Mouse (Mus musculus) kidney, adult 11 months (tissue): ENCODE results near the gene Dspp.

Source experiments
- DNase-seq: peaks from one replicate; pipeline ENCODE4 v3.0.0; 2022

The Dspp gene

DNA sequence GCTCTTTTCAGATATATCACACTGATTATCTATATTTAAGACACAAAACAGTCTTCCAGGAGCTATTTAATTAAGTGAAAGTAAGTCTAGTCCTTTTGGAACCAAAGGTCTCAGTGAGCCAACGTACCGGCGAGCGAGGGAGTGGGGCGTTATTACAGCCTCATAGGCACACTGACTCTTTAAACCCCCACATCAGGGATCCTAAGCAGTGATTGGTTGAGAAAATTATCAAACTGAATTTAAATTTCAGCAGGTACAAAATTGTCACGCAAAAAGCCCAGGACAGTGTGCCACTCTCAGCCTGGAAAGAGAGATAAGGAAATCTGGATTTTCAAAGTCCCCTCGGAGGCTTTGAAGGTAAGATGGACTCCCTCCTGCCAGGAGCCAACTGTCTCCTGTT is at the start of gene Dspp:
Gene Dspp, plus strand, starts transcription at position 301 of the 400 bp plus-strand sequence.
- no peak for DNase-seq

- DNase-seq: no peak
These were observed 46.4 kb upstream of the Dspp start for GRCm38 (mm10) chr5:104124016-104124658.

DNA sequence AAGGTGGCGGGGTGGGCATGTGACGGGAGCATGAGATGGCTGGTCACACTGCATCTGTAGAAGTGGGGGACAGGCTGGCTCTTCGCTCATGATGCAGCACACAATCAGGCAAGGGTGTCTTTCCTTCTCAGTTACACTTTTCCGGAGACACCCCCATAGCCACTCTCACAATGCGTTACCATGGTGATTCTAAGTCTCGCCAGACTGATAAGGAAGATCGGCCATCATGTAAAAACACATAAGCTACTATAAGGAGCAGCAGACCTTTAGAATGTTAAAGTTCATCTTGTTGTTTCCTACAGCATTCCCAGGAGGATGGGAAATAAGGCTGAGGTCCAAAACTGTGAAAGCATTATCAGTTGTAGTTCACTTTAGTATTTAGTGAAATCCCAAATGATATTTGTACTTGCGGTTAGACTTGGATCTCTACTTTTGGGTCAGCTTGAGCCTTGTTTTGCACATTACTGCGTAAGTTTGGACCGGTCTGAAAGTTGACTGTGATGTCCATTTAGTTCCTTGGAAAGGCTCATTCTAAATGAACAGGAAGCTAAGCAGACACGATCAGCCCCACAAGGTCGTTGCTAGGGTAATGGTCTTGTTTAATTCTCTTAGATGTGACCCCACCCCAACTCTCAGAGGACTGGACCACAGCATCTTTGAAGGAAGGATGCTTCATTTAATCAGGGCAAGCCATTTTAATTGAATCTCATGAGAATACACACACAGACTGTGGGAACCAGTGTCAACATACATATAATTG is 43.8 kb upstream of the Dspp start:
- DNase-seq: no peak

- DNase-seq: no peak
These were observed 43.2 kb upstream of the Dspp start for GRCm38 (mm10) chr5:104127351-104127750.

DNA sequence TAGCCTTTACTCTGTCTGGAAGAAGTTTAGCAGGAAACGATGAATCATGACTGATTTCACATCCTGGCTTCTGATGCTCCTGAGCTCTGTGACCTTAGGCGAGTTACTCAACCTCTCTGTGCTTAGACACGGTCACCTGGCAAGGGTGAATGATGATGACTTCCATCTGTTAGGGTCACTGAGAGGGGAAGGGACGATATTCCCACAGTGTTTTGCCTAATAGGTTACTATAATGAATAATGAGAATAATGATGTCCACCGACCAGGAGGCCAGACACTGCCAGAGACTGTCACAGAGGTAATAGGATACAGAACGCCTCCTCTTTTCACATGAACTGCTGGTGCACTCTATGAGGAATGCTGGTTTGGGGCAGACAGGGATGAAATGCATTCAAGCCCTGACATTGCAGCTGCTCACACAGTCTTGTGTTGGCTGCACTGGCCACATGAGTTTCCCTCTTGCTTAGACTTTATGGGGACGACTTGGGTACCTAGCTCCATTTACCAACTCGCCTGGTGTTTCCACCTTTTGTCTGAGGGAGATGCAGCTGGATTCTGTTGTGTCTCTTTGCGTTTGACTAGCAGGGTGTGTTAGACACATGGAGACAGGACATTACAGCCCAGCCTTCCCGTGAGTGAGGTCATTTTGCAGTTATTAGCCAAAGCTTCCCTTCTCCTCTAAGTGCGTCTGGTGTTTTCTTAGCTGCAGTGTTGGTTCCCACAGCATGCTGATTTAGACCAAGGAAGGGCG is 42.1 kb upstream of the Dspp start:
- DNase-seq: no peak

DNA sequence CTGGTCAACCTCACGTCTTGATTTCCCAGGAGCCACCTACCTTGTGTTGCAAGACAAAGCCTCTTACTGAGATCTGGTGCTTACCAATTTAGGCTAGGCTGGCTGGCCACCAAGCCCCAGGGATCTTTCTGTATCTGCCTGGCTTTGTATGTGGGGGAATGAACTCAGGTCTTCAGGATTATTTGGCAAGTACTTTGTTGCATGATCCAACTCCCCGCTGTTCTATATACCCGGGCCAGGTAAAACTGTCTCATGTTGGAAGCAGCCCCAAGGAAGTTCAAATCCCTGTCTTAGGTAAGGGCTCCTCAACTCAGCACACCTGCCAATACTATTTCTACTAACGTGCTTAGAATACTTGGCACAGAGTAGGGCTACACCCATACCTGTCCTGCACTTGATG is 39.6 kb upstream of the Dspp start:
- DNase-seq: no peak

DNA sequence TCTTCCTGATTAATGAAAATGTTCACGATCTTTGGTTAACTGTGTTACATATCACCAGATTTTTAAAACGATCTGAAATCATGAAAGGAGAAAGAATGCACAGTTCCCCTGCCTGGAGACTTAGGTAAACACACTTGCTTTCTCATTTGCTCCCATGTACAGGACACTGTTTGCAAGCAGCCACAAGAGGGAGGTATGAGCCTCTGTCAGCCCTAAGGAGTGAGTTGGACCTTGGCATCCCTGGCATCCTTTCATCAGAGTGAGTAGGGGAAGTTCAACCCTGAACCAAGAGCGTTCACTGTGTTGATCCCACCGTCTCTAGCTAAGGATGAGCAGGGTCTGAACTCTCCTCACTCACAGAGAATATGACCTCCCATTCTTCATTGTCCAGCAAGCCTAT is 39.0 kb upstream of the Dspp start:
- DNase-seq: peak; percentile 43

- DNase-seq: no peak
These were observed 36.8 kb upstream of the Dspp start for GRCm38 (mm10) chr5:104133752-104134151.

- DNase-seq: no peak
These were observed 32.5 kb upstream of the Dspp start for GRCm38 (mm10) chr5:104137920-104138541.

GRCm38 (mm10) chr5:104141067-104141466 is 29.4 kb upstream of the Dspp start:
- no peak for DNase-seq

GRCm38 (mm10) chr5:104144057-104144456 is 26.5 kb upstream of the Dspp start:
- DNase-seq: no peak

DNA sequence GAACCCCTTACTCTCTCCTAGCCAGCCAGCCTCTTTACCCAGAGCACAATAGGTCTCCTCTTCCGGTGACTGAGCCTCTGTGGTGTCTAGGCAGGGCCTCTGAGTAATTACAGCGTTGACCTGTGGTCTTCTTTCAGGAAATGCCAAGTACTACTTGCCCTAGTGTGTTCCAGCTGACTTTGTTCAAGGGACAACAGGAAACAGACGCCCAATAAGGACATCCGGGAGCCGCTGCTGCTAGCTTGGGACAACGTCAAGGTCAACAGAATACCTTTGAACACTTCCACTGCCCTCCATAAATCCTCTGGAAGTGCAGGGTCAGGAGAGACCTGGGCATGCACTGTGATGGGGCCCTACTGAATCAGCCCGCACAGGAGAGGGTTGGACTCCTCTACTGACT is 21.2 kb upstream of the Dspp start:
- DNase-seq: peak; percentile 71

DNA sequence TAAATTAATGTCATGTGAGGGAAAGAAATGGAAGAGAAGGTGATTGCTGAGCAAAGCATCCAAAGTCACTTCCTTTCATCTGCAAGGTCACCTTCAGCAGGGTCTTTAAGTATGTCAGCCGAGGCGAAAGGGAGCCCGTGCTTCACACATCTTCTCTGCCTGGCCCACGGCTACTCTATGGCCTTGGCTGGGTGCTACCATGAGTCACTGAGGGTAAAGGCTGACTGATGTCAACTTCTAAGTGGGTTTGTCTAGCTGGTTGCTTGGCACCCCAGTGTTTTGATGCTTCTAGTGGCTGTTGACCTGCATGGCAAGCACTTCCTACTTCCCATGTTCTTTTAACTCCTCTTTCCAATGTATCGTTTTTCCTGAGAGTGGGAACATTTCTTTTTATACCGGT is 20.3 kb upstream of the Dspp start:
- DNase-seq: no peak

DNA sequence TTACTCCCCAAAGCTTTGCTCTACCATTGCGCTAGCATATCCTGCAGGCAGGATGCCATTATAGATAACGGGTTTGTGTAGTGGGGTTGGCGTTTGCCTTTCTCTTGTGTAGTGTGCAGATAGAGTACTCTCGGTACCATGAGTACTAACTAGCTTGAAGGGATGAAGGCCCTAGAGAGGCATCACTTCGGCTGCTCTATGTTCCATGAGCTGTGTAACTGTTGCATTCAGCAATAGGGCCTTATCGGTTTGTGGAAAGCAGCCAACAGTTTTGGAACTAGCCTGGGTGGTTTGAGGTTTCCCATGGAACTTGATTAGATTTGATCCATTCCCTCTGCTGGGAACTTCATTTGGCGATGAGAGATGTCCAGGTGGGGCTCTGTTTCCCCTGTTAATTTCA is 12.8 kb upstream of the Dspp start:
- DNase-seq: no peak

DNA sequence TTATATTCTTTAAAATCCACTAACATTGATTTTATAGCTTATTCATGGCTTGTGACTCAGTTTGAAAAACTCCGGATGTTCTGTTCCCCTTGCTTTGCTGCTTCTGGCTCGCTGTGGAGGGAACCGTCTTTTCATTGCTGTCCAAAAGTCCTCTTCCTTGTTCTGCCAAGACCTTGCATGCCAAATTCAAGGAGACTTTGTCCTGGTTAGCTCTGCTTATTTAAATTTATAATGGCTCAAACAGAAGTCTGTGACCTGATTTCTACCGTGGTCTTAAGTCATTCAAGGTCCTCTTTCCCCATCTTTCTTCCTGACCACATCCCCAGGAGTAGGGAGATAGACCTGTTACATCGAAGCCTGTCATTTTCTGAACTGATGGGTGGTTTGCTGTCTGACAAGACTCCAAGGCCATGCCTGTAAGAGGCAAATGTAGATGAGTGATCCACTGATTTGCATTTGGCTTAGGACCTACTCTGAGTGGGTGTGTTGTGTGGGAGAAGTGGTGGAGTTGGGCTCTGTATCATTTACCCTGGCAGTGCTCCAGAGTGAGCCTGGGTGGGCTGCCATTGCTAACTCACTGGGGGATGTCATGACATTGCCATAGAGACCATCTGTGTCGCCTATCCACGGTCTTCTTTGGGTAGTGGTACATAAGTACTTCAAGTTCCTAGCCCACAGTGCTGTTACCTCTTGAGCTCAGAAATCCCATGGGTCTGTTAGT is 12.0 kb upstream of the Dspp start:
- DNase-seq: peak; percentile 39

GRCm38 (mm10) chr5:104160581-104160980 is 9.9 kb upstream of the Dspp start:
- DNase-seq: no peak

GRCm38 (mm10) chr5:104161390-104161789 is 9.1 kb upstream of the Dspp start:
- DNase-seq: peak; percentile 54

DNA sequence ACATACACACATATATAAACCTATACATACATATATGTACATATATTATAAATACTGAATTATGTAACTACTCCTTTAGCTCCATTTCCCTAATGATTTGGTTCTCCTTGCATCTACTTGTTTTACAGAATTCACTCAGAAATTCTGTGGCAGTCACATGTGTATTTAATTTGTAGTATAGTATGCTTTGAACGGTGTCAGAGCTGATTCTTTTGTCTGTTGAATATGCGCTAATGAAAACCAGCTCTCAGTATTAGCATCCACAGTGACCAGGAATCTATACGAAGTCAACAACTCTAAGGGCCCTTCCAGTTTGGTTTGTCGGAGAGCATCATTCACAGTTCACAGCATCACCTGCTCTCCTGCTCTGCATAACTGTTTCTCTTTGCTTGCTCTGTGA is 7.0 kb upstream of the Dspp start:
- no peak for DNase-seq

- DNase-seq: no peak
These were observed 2.6 kb downstream of the Dspp start for GRCm38 (mm10) chr5:104173094-104173493.

DNA sequence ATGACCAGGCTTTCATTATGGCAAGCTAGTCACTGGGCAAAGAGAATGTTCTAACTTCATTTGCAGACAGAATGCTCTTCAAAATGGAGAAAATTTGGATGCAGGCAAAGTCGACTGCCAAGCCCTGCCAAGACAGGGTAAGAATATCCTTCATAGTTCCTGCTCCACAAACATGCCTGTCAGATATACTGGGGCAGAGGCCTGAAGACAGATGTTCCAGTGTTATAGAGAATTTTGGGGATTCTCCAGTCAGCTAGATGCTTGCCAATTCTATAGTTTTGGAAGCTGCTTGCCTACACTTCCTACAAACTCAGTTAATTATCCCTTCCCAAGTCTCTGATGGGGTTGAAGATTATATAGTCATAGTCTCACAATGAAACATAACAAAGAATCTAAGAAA is 13.2 kb downstream of the Dspp start:
- no peak for DNase-seq

DNA sequence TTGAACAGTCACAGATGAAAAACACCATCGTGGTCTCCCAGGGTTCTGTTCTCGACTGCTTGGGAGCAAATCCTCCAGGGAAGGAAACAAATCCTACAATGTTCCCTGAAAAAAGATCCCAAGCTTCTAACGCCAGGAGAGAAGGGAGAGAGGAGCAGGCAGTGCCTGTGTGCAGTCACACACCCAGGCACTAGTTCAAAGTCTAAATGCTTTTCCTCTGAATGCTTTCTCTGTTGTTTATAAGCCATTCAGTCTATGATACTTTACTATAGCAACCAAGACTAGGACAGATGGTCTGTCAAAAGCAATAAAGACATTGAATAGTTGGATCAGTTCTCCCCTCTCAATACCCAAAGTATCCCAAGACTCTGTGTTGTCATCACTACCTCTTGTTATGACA is 16.8 kb downstream of the Dspp start:
- no peak for DNase-seq

- no peak for DNase-seq
These were observed 24.6 kb downstream of the Dspp start for GRCm38 (mm10) chr5:104195086-104195485.
